Mouse (Mus musculus): ENCODE data around the gene Olfr671. TPM values are rescaled to one million over a fixed set of nuclear protein-coding genes. Genes with fewer than 3 reads are reported as not detected.
"Not testable (repeated sequence)": the region's sequence is repeated elsewhere in the genome, so short reads cannot be mapped to it uniquely, and the experiment has no call there.

Olfr671 gene
- not detected in 2 replicates for polyA plus RNA-seq (2012; rRNA removed)

GRCm38 (mm10) chr7:104979026-104979425 is at the start of gene Olfr671:
Gene Olfr671 (minus strand): TSS chr7:104979126.
- Histone ChIP-seq H3K36me3 (ENCODE audit: control insufficient read depth, insufficient read depth, low read length) (no peaks in the 10 kb centered on the region), H3K27ac (ENCODE audit: insufficient read depth, low read depth, low read length) (no peak within 1 kb of the TSS), H3K4me1 (ENCODE audit: control insufficient read depth, insufficient read depth, low read length) (no peaks in the 10 kb centered on the region), H3K4me3 (ENCODE audit: insufficient read depth, low read depth, low read length) (no peak within 1 kb of the TSS), H3K27me3 (replicated peaks; ENCODE audit: control insufficient read depth, insufficient read depth, low read length) (no peaks in the 10 kb centered on the region)
- DNase-seq: no peak
- TF ChIP-seq CTCF (conservative IDR thresholded peaks at IDR 0.05; ENCODE audit: insufficient read depth, insufficient read length, low read depth, low read length): no peak
- TF ChIP-seq POLR2A (IDR thresholded peaks at IDR 0.05; ENCODE audit: low read depth, low read length): no peak
- WGBS: 76% methylated on average over 1 of the region's 1 CpGs

DNA sequence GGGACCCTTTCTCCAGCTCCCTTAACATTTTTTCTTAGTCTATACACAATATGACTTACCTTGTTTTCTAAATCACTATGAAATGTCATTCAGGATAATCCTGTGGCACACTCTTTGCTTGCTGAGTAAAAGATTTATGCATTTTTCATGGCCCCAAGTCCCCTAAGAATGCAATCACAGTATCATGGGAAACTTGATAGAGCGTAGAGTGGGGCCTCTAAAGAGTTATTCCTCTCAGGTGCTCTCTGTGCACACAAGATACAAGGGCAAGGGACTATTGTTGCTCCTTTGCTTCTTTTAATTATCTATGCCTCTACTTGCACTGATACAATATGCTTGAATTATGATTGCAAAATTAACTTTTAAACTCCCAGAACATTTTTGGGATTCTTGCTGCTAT is 49.4 kb upstream of the Olfr671 start, which contains the start of gene Olfr675:
TSS of gene Olfr675 (minus strand) at position 101 of the 400 bp plus-strand sequence.
- TF ChIP-seq POLR2A (IDR thresholded peaks at IDR 0.05; ENCODE audit: low read depth, low read length) (no peak), CTCF (conservative IDR thresholded peaks at IDR 0.05; ENCODE audit: insufficient read depth, insufficient read length, low read depth, low read length) (no peak)
- H3K4me1 ChIP-seq (ENCODE audit: control insufficient read depth, insufficient read depth, low read length): no peaks in the 10 kb centered on the region
- WGBS: 57% methylated on average over 1 of the region's 1 CpGs

GRCm38 (mm10) chr7:105022530-105022929 is 43.6 kb upstream of the Olfr671 start:
- no peak overlapping the region for H3K4me3 ChIP-seq (ENCODE audit: insufficient read depth, low read depth, low read length)
- H3K4me1 ChIP-seq (ENCODE audit: control insufficient read depth, insufficient read depth, low read length): no peaks in the 10 kb centered on the region
- H3K27ac ChIP-seq (ENCODE audit: insufficient read depth, low read depth, low read length): no peak overlapping the region
- 22% methylated on average over 1 of the region's 1 CpGs for WGBS
- H3K36me3 ChIP-seq (ENCODE audit: control insufficient read depth, insufficient read depth, low read length): no peaks in the 10 kb centered on the region
- no peak for DNase-seq
- H3K27me3 ChIP-seq (replicated peaks; ENCODE audit: control insufficient read depth, insufficient read depth, low read length): no peaks in the 10 kb centered on the region
- TF ChIP-seq CTCF (conservative IDR thresholded peaks at IDR 0.05; ENCODE audit: insufficient read depth, insufficient read length, low read depth, low read length): no peak
- no peak for TF ChIP-seq POLR2A (IDR thresholded peaks at IDR 0.05; ENCODE audit: low read depth, low read length)

More for the DNA sequence above, 49.4 kb upstream of the Olfr671 start, which contains the start of gene Olfr675:
- Histone ChIP-seq H3K36me3 (ENCODE audit: control insufficient read depth, insufficient read depth, low read length) (no peaks in the 10 kb centered on the region), H3K27ac (ENCODE audit: insufficient read depth, low read depth, low read length) (no peak within 1 kb of the TSS), H3K4me3 (ENCODE audit: insufficient read depth, low read depth, low read length) (no peak within 1 kb of the TSS), H3K27me3 (replicated peaks; ENCODE audit: control insufficient read depth, insufficient read depth, low read length) (no peaks in the 10 kb centered on the region)
- DNase-seq: no peak

- no peaks in the 10 kb centered on the region for H3K36me3 ChIP-seq (ENCODE audit: control insufficient read depth, insufficient read depth, low read length)
- H3K4me1 ChIP-seq (ENCODE audit: control insufficient read depth, insufficient read depth, low read length): no peaks in the 10 kb centered on the region
- TF ChIP-seq POLR2A (IDR thresholded peaks at IDR 0.05; ENCODE audit: low read depth, low read length) (no peak), CTCF (conservative IDR thresholded peaks at IDR 0.05; ENCODE audit: insufficient read depth, insufficient read length, low read depth, low read length) (no peak)
- DNase-seq: no peak
- H3K4me3 ChIP-seq (ENCODE audit: insufficient read depth, low read depth, low read length): no peak within 1 kb of the TSS
- no peaks in the 10 kb centered on the region for H3K27me3 ChIP-seq (replicated peaks; ENCODE audit: control insufficient read depth, insufficient read depth, low read length)
- H3K27ac ChIP-seq (ENCODE audit: insufficient read depth, low read depth, low read length): no peak within 1 kb of the TSS
Observed at GRCm38 (mm10) chr7:105001929-105002328, 23.0 kb upstream of the Olfr671 start, which contains the start of gene Olfr672. Gene Olfr672 (minus strand): TSS chr7:105002029.

DNA sequence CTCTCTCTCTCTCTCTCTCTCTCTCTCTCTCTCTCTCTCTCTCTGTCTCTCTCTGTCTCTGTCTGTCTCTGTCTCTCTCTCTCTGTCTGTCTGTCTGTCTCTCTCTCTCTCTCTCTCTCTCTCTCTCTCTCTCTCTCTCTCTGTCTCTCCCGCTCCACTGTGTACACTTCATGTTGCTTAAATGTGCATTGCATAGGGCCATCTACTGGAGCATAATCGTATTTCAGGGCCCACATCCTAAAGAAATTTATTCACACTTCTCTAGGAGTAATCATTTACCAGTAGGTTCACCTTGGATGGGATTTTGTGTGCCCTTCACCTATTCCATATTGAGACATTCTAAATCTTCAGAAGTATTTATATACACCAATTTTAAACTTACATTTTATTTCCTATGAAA is 6.4 kb downstream of the Olfr671 start:
- not testable (repeated sequence) for H3K4me1 ChIP-seq (ENCODE audit: control insufficient read depth, insufficient read depth, low read length)

GRCm38 (mm10) chr7:104962520-104962919 is 16.4 kb downstream of the Olfr671 start, which contains the start of gene Olfr670:
Gene Olfr670 (minus strand): TSS chr7:104962620.
- no peak for DNase-seq
- Histone ChIP-seq H3K36me3 (ENCODE audit: control insufficient read depth, insufficient read depth, low read length) (no peaks in the 10 kb centered on the region), H3K4me3 (ENCODE audit: insufficient read depth, low read depth, low read length) (no peak within 1 kb of the TSS), H3K27ac (ENCODE audit: insufficient read depth, low read depth, low read length) (no peak within 1 kb of the TSS), H3K27me3 (replicated peaks; ENCODE audit: control insufficient read depth, insufficient read depth, low read length) (no peaks in the 10 kb centered on the region), H3K4me1 (ENCODE audit: control insufficient read depth, insufficient read depth, low read length) (no peaks in the 10 kb centered on the region)
- TF ChIP-seq POLR2A (IDR thresholded peaks at IDR 0.05; ENCODE audit: low read depth, low read length): no peak
- no peak for TF ChIP-seq CTCF (conservative IDR thresholded peaks at IDR 0.05; ENCODE audit: insufficient read depth, insufficient read length, low read depth, low read length)
- 20% methylated on average over 1 of the region's 1 CpGs for WGBS

More for the DNA sequence above, 6.4 kb downstream of the Olfr671 start:
- H3K4me3 ChIP-seq (ENCODE audit: insufficient read depth, low read depth, low read length); H3K27ac ChIP-seq (ENCODE audit: insufficient read depth, low read depth, low read length); H3K36me3 ChIP-seq (ENCODE audit: control insufficient read depth, insufficient read depth, low read length); H3K27me3 ChIP-seq (replicated peaks; ENCODE audit: control insufficient read depth, insufficient read depth, low read length); DNase-seq: not testable (repeated sequence)
- 64% methylated on average over 2 of the region's 2 CpGs for WGBS

DNA sequence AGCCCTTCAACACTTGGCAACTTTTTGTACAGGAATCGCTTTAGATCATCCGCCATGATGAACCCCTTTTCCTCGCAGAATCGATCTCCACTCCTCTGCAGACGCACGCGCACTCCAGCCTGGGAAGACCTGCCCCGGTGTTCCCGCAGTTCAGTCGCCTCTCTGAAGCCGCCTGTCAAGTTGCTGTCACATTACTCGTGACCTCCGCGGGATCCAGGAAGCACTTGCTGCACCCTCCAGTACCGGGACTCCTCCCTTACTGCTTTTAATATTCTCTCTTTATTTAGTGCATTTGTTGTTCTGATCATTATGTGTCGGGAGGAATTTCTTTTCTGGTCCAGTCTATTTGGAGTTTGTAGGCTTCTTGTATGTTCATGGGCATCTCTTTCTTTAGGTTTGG is 28.7 kb downstream of the Olfr671 start:
- not testable (repeated sequence) for H3K27ac ChIP-seq (ENCODE audit: insufficient read depth, low read depth, low read length); H3K36me3 ChIP-seq (ENCODE audit: control insufficient read depth, insufficient read depth, low read length); H3K27me3 ChIP-seq (replicated peaks; ENCODE audit: control insufficient read depth, insufficient read depth, low read length); DNase-seq; H3K4me1 ChIP-seq (ENCODE audit: control insufficient read depth, insufficient read depth, low read length); H3K4me3 ChIP-seq (ENCODE audit: insufficient read depth, low read depth, low read length)
- WGBS: 95% methylated on average over 16 of the region's 16 CpGs

- DNase-seq: no peak
- no peaks in the 10 kb centered on the region for H3K27me3 ChIP-seq (replicated peaks; ENCODE audit: control insufficient read depth, insufficient read depth, low read length)
- 83% methylated on average over 1 of the region's 1 CpGs for WGBS
- no peaks in the 10 kb centered on the region for H3K36me3 ChIP-seq (ENCODE audit: control insufficient read depth, insufficient read depth, low read length)
- H3K4me3 ChIP-seq (ENCODE audit: insufficient read depth, low read depth, low read length): no peak within 1 kb of the TSS
- H3K27ac ChIP-seq (ENCODE audit: insufficient read depth, low read depth, low read length): no peak within 1 kb of the TSS
- TF ChIP-seq POLR2A (IDR thresholded peaks at IDR 0.05; ENCODE audit: low read depth, low read length): no peak
- no peaks in the 10 kb centered on the region for H3K4me1 ChIP-seq (ENCODE audit: control insufficient read depth, insufficient read depth, low read length)
Observed at GRCm38 (mm10) chr7:104933940-104934339, 45.0 kb downstream of the Olfr671 start, which contains the start of gene Olfr669. Gene Olfr669 (plus strand): TSS chr7:104934240.

Measured in kidney, adult 2 months (tissue).